Comparison of ENCODE assay signal across 15 mouse cellular contexts in genomic region chr15:81421454-81421853, GRCm38 (mm10). TPM values are rescaled to one million over a fixed set of nuclear protein-coding genes. Genes with fewer than 3 reads are reported as not detected.
A peak's percentile ranks its signal among the peaks of the same experiment; 100 is the strongest.
DNase-seq lines count a peak whose midpoint lies in the region; ATAC-seq and TF ChIP-seq lines count a peak whose summit lies in the region.
"Had no signal": no experiment of that assay in that cellular context is flagged by ENCODE, and none has a peak within 500 bp of the region (broad histone marks: within the 10 kb centered on the region; RNA-seq: fewer than 3 reads in every experiment).

No protein-coding gene starts in this region.

- no peak for TF ChIP-seq POLR2A in MEL (IDR thresholded peaks at IDR 0.05; ENCODE audit: control insufficient read depth in 1 of 2, insufficient read depth in 1 of 2, low read depth in 1 of 2, low read length in 2 of 2, poor library complexity in 1 of 2)

- ATAC-seq in kidney, embryonic 14.5 days (ENCODE audit: low FRiP score, low TSS enrichment): no peak
- ATAC-seq in hematopoietic stem cell, adult 5-6 weeks (replicated peaks in 1 of 2; ENCODE audit: insufficient read depth in 1 of 2, low FRiP score in 2 of 2, low TSS enrichment in 1 of 2, low read depth in 1 of 2, poor library complexity in 2 of 2, severe bottlenecking in 2 of 2): peak; percentile 66 to 75; a peak in 3 of 4 replicates
- ATAC-seq: CD4-positive, CD25-positive, alpha-beta regulatory T cell, adult 4 months had no signal

- DNase-seq in kidney, adult 11 months: peak; percentile 57
- peak; percentile 55 for DNase-seq in MEL (ENCODE audit: low read depth, low spot score)
- DNase-seq in large intestine, adult 2 months (ENCODE audit: low read depth, low spot score): peak; percentile 82
- no peak for DNase-seq in right cerebral cortex, postnatal 14 days
- DNase-seq in adrenal gland, postnatal 14 days: no peak
- no peak for DNase-seq in ovary, adult 18-20 months (ENCODE audit: low spot score)
- DNase-seq: cerebellum, adult 9-11 months; heart, adult 18-20 months; heart, postnatal 36 days; lung, adult 2 months had no signal

- H3K27ac ChIP-seq in kidney, embryonic 14.5 days (ENCODE audit: low read depth, low read length): no peak overlapping the region
- H3K27ac ChIP-seq in MEL (ENCODE audit: control insufficient read depth, low read depth, low read length): no peak overlapping the region

- H3K4me2 ChIP-seq in kidney, embryonic 14.5 days (replicated peaks; ENCODE audit: low read depth, low read length): no peak overlapping the region

- no peaks in the 10 kb centered on the region; the same call in 1 of the 2 replicates for H3K36me3 ChIP-seq in kidney, embryonic 14.5 days (ENCODE audit: control insufficient read depth, insufficient read depth, low read length)
- no peaks in the 10 kb centered on the region; a peak in 2 of 4 replicates for H3K36me3 ChIP-seq in MEL (ENCODE audit: control insufficient read depth in 1 of 2, insufficient read depth in 2 of 2, low read length in 2 of 2)

- no peak for TF ChIP-seq RAD21 in MEL (IDR thresholded peaks at IDR 0.05; ENCODE audit: low read depth, low read length)

- H3K27me3 ChIP-seq in kidney, embryonic 14.5 days (ENCODE audit: control insufficient read depth, insufficient read depth, low read length): no peaks in the 10 kb centered on the region
- H3K27me3 ChIP-seq in MEL (ENCODE audit: control insufficient read depth in 1 of 2, insufficient read depth in 2 of 2, low read length in 2 of 2): no peaks in the 10 kb centered on the region

- no peak for TF ChIP-seq EP300 in MEL (IDR thresholded peaks at IDR 0.05; ENCODE audit: low read depth in 1 of 2, low read length in 2 of 2)

- no peaks in the 10 kb centered on the region for H3K9me3 ChIP-seq in kidney, embryonic 14.5 days (ENCODE audit: control insufficient read depth, low read length)
- H3K9me3 ChIP-seq in MEL (replicated peaks; ENCODE audit: insufficient read depth, low read length): no peaks in the 10 kb centered on the region

- no peak overlapping the region for H3K9ac ChIP-seq in kidney, embryonic 14.5 days (ENCODE audit: low read depth, low read length)
- no peak overlapping the region for H3K9ac ChIP-seq in MEL (ENCODE audit: control insufficient read depth, low read depth, low read length, poor library complexity, severe bottlenecking)

- no peak for TF ChIP-seq CTCF in MEL (IDR thresholded peaks at IDR 0.05 in 2 of 3, conservative IDR thresholded peaks at IDR 0.05 in 1 of 3; ENCODE audit: control insufficient read depth in 1 of 3, insufficient read depth in 1 of 3, low read depth in 2 of 3, low read length in 3 of 3, poor library complexity in 1 of 3, severe bottlenecking in 1 of 3)

- no peak overlapping the region for H3K4me3 ChIP-seq in kidney, embryonic 14.5 days (ENCODE audit: low read length)
- H3K4me3 ChIP-seq in MEL (ENCODE audit: control insufficient read depth in 1 of 2, insufficient read depth in 1 of 2, low read depth in 2 of 2, low read length in 2 of 2): no peak overlapping the region
- H3K4me3 ChIP-seq: erythroblast, embryonic 14.5 days had no signal

- 0 out of 2 replicates have a peak, but pooled peaks cover 3% of the 10 kb centered on the region for H3K4me1 ChIP-seq in kidney, embryonic 14.5 days (ENCODE audit: control insufficient read depth, insufficient read depth, low read length)
- peaks cover 4 to 15% of the 10 kb centered on the region in 2 experiments for H3K4me1 ChIP-seq in MEL (ENCODE audit: control insufficient read depth in 1 of 2, insufficient read depth in 2 of 2, low read length in 2 of 2)

- 41% methylated on average over 1 of the region's 1 CpGs for WGBS in kidney, embryonic 14.5 days
- 18% methylated on average over 1 of the region's 1 CpGs for WGBS in large intestine, adult 2 months

- no peaks in the 10 kb centered on the region for H3K79me2 ChIP-seq in MEL (ENCODE audit: control insufficient read depth, insufficient read depth, low read length, poor library complexity)

TF ChIP-seq in MEL, 35 proteins besides CTCF, POLR2A, EP300 and RAD21 (continues in another document):
- TF ChIP-seq POLR2AphosphoS5 (IDR thresholded peaks at IDR 0.05; ENCODE audit: borderline replicate concordance, low read depth, low read length) (no peak), MAFK (IDR thresholded peaks at IDR 0.05; ENCODE audit: borderline replicate concordance, low read depth, low read length) (no peak), GABPA (IDR thresholded peaks at IDR 0.05; ENCODE audit: low read depth, low read length) (no peak), ETS1 (IDR thresholded peaks at IDR 0.05; ENCODE audit: low read depth, low read length) (no peak), POLR2AphosphoS2 (IDR thresholded peaks at IDR 0.05; ENCODE audit: low read length) (no peak), USF2 (IDR thresholded peaks at IDR 0.05; ENCODE audit: borderline replicate concordance in 1 of 2, insufficient read depth in 1 of 2, low read depth in 1 of 2, low read length in 2 of 2) (no peak), MYC (IDR thresholded peaks at IDR 0.05; ENCODE audit: low read depth, low read length) (no peak), CHD1 (IDR thresholded peaks at IDR 0.05; ENCODE audit: low read depth, low read length) (no peak), MAZ (IDR thresholded peaks at IDR 0.05; ENCODE audit: low read depth, low read length) (no peak), RCOR1 (IDR thresholded peaks at IDR 0.05; ENCODE audit: low read depth, low read length) (no peak), MAX (IDR thresholded peaks at IDR 0.05; ENCODE audit: low read length) (no peak), UBTF (IDR thresholded peaks at IDR 0.05; ENCODE audit: borderline replicate concordance, insufficient read depth, low read depth, low read length) (no peak), TAL1 (IDR thresholded peaks at IDR 0.05; ENCODE audit: low read length) (peak; percentile 23; the same call in 1 of the 2 replicates), MEF2A (IDR thresholded peaks at IDR 0.05; ENCODE audit: extremely low read depth, insufficient replicate concordance, low read depth, low read length, poor library complexity, severe bottlenecking) (no peak), ZMIZ1 (IDR thresholded peaks at IDR 0.05; ENCODE audit: low read depth, low read length) (no peak), ELF1 (IDR thresholded peaks at IDR 0.05; ENCODE audit: low read depth, low read length) (no peak), KAT2A (conservative IDR thresholded peaks at IDR 0.05; ENCODE audit: low read depth, low read length) (no peak), SMC3 (IDR thresholded peaks at IDR 0.05; ENCODE audit: low read depth, low read length) (no peak), E2F4 (IDR thresholded peaks at IDR 0.05; ENCODE audit: borderline replicate concordance, low read depth, low read length) (no peak), NRF1 (IDR thresholded peaks at IDR 0.05; ENCODE audit: insufficient read depth, low read depth, low read length, poor library complexity, severe bottlenecking) (no peak), ZC3H11A (IDR thresholded peaks at IDR 0.05; ENCODE audit: low read depth, low read length) (no peak), TCF12 (IDR thresholded peaks at IDR 0.05; ENCODE audit: low read depth, low read length) (peak; percentile 34; the same call in 1 of the 2 replicates), CHD2 (IDR thresholded peaks at IDR 0.05; ENCODE audit: low read length) (no peak), GATA1 (IDR thresholded peaks at IDR 0.05; ENCODE audit: low read depth, low read length) (0 out of 2 replicates have a peak, but pooled peaks have one; percentile 9), JUND (IDR thresholded peaks at IDR 0.05; ENCODE audit: low read depth, low read length) (no peak), BHLHE40 (IDR thresholded peaks at IDR 0.05; ENCODE audit: borderline replicate concordance, low read depth, low read length) (no peak), MYB (IDR thresholded peaks at IDR 0.05; ENCODE audit: low read depth, low read length) (no peak), NELFE (IDR thresholded peaks at IDR 0.05; ENCODE audit: low read depth, low read length) (no peak), ZKSCAN1 (IDR thresholded peaks at IDR 0.05; ENCODE audit: low read depth, low read length) (no peak)

RNA-seq across cellular contexts. Expression of gene Dnajb7, which starts 13.4 kb away (rescaled TPM):
- polyA plus RNA-seq in kidney, embryonic 14.5 days (2014; fragmentation: Nextera tagmentation; extraction: Ambion mirVana): 1.3 and 1.5 TPM in 2 replicates
- not detected in 2 replicates for total RNA-seq in MEL (2012; rRNA removed)
- under 1 TPM in 1 of 2 experiments, not detected in 1; 0.17 TPM for polyA plus RNA-seq in MEL (2012; ENCODE audit: insufficient read depth in 1 of 2, insufficient read length in 2 of 2, low read depth in 1 of 2, low replicate concordance in 2 of 2, missing spikeins in 1 of 2)
- not detected in 2 replicates for total RNA-seq in hematopoietic stem cell, adult 5-6 weeks (2017)
- 0.12 TPM in 1 of 2 replicates, not detected in the other for polyA plus RNA-seq in large intestine, adult 2 months (2012; rRNA removed)
- total RNA-seq in adrenal gland, postnatal 14 days (2021): not detected in 2 replicates
- total RNA-seq: heart, adult 18-20 months; heart, postnatal 36 days; layer of hippocampus, postnatal 25 days had no signal
- polyA plus RNA-seq: lung, adult 2 months had no signal

RNA-seq across cellular contexts. Expression of gene Xpnpep3, which starts 21.5 kb away (rescaled TPM):
- 5.5 and 10.0 TPM in 2 replicates for polyA plus RNA-seq in kidney, embryonic 14.5 days (2014; fragmentation: Nextera tagmentation; extraction: Ambion mirVana)
- 10.0 and 10.2 TPM in 2 replicates for total RNA-seq in MEL (2012; rRNA removed)
- polyA plus RNA-seq in MEL (2012; ENCODE audit: insufficient read depth in 1 of 2, insufficient read length in 2 of 2, low read depth in 1 of 2, low replicate concordance in 2 of 2, missing spikeins in 1 of 2): 10 to 100 TPM; 13.1 to 88.4 TPM
- 14.6 and 17.1 TPM in 2 replicates for total RNA-seq in hematopoietic stem cell, adult 5-6 weeks (2017)
- 2.9 and 5.1 TPM in 2 replicates for polyA plus RNA-seq in large intestine, adult 2 months (2012; rRNA removed)
- 21.6 and 29.2 TPM in 2 replicates for total RNA-seq in adrenal gland, postnatal 14 days (2021)

RNA-seq across cellular contexts. Expression of gene St13, which starts 21.6 kb away (rescaled TPM):
- 171 and 181 TPM in 2 replicates for polyA plus RNA-seq in kidney, embryonic 14.5 days (2014; fragmentation: Nextera tagmentation; extraction: Ambion mirVana)
- total RNA-seq in MEL (2012; rRNA removed): 187 and 191 TPM in 2 replicates
- 100 to 1,000 TPM in 1 of 2 experiments, not detected in 1; 423 TPM for polyA plus RNA-seq in MEL (2012; ENCODE audit: insufficient read depth in 1 of 2, insufficient read length in 2 of 2, low read depth in 1 of 2, low replicate concordance in 2 of 2, missing spikeins in 1 of 2)
- total RNA-seq in hematopoietic stem cell, adult 5-6 weeks (2017): 311 and 331 TPM in 2 replicates
- polyA plus RNA-seq in large intestine, adult 2 months (2012; rRNA removed): 12.6 and 12.7 TPM in 2 replicates
- total RNA-seq in adrenal gland, postnatal 14 days (2021): 256 and 303 TPM in 2 replicates

RNA-seq across cellular contexts. Expression of gene Rbx1, which starts 44.6 kb away (rescaled TPM):
- polyA plus RNA-seq in kidney, embryonic 14.5 days (2014; fragmentation: Nextera tagmentation; extraction: Ambion mirVana): 512 and 656 TPM in 2 replicates
- total RNA-seq in MEL (2012; rRNA removed): 307 and 316 TPM in 2 replicates
- 100 to 1,000 TPM; 228 to 778 TPM for polyA plus RNA-seq in MEL (2012; ENCODE audit: insufficient read depth in 1 of 2, insufficient read length in 2 of 2, low read depth in 1 of 2, low replicate concordance in 2 of 2, missing spikeins in 1 of 2)
- 125 and 199 TPM in 2 replicates for total RNA-seq in hematopoietic stem cell, adult 5-6 weeks (2017)
- 52.3 and 56.4 TPM in 2 replicates for polyA plus RNA-seq in large intestine, adult 2 months (2012; rRNA removed)
- total RNA-seq in adrenal gland, postnatal 14 days (2021): 118 and 119 TPM in 2 replicates

Comparison
In these comparisons a context has a peak if more than half of its experiments do, and no peak if none do; other contexts are left out.
1. DNase-seq: peak in kidney, adult 11 months (single experiment), MEL (single experiment) and large intestine, adult 2 months (single experiment); none in right cerebral cortex, postnatal 14 days (single experiment), adrenal gland, postnatal 14 days (single experiment) and ovary, adult 18-20 months (single experiment).